25 mouse cellular contexts compared by ENCODE assay signal in genomic region chr2:16147999-16148398, GRCm38 (mm10).
DNase-seq lines count a peak whose midpoint lies in the region; ATAC-seq and TF ChIP-seq lines count a peak whose summit lies in the region.
"Had no signal": no experiment of that assay in that cellular context is flagged by ENCODE, and none has a peak within 500 bp of the region (broad histone marks: within the 10 kb centered on the region; RNA-seq: fewer than 3 reads in every experiment).

No protein-coding gene starts in this region.

- no peak overlapping the region for H3K9ac ChIP-seq in lung, embryonic 15.5 days
- H3K9ac ChIP-seq in hindbrain, postnatal 0 days (replicated peaks; ENCODE audit: low read length) = no peak overlapping the region
- H3K9ac ChIP-seq: hindbrain, embryonic 12.5 days; limb, embryonic 12.5 days; midbrain, embryonic 12.5 days had no signal

- H3K27ac ChIP-seq in lung, embryonic 15.5 days = 0 out of 2 replicates have a peak overlapping the region, but pooled peaks have one; percentile 10
- H3K27ac ChIP-seq in hindbrain, postnatal 0 days = no peak overlapping the region
- H3K27ac ChIP-seq: gastrocnemius, adult 2 months; hindbrain, embryonic 12.5 days; limb, embryonic 12.5 days; midbrain, embryonic 12.5 days had no signal

- no peak overlapping the region for H3K4me3 ChIP-seq in lung, embryonic 15.5 days
- H3K4me3 ChIP-seq in hindbrain, postnatal 0 days (ENCODE audit: low read length) = no peak overlapping the region
- H3K4me3 ChIP-seq: gastrocnemius, adult 2 months; hindbrain, embryonic 12.5 days; limb, embryonic 12.5 days; midbrain, embryonic 12.5 days had no signal

- no peak for TF ChIP-seq CTCF in hindbrain, postnatal 0 days (IDR thresholded peaks at IDR 0.05; ENCODE audit: low read depth)

- WGBS in lung, embryonic 15.5 days = 33% methylated on average over 1 of the region's 1 CpGs
- WGBS in hindbrain, postnatal 0 days = 74% methylated on average over 1 of the region's 1 CpGs

- H3K27me3 ChIP-seq in lung, embryonic 15.5 days = no peaks in the 10 kb centered on the region
- H3K27me3 ChIP-seq in hindbrain, postnatal 0 days (ENCODE audit: insufficient read depth, low read length) = no peaks in the 10 kb centered on the region
- H3K27me3 ChIP-seq: hindbrain, embryonic 12.5 days; limb, embryonic 12.5 days; midbrain, embryonic 12.5 days had no signal

- ATAC-seq in frontal cortex, adult (ENCODE audit: low TSS enrichment) = peak; percentile 52; the same call in 1 of the 2 replicates
- peak; percentile 65; the same call in 1 of the 2 replicates for ATAC-seq in lung, embryonic 15.5 days (ENCODE audit: borderline replicate concordance, extremely low read depth, low FRiP score, low TSS enrichment)
- no peak for ATAC-seq in hindbrain, postnatal 0 days
- ATAC-seq: CD4-positive, CD25-positive, alpha-beta regulatory T cell, adult 4 months; forebrain, embryonic 14.5 days had no signal

- no peaks in the 10 kb centered on the region for H3K9me3 ChIP-seq in lung, embryonic 15.5 days
- H3K9me3 ChIP-seq in hindbrain, postnatal 0 days (ENCODE audit: low read length) = no peaks in the 10 kb centered on the region
- H3K9me3 ChIP-seq: hindbrain, embryonic 12.5 days; limb, embryonic 12.5 days; midbrain, embryonic 12.5 days had no signal

- H3K4me2 ChIP-seq in lung, embryonic 15.5 days = no peak overlapping the region
- H3K4me2 ChIP-seq in hindbrain, postnatal 0 days (ENCODE audit: low read depth, low read length) = no peak overlapping the region
- H3K4me2 ChIP-seq: heart, embryonic 11.5 days; hindbrain, embryonic 12.5 days; limb, embryonic 12.5 days; liver, embryonic 11.5 days; midbrain, embryonic 12.5 days had no signal

- H3K4me1 ChIP-seq in lung, embryonic 15.5 days = no peaks in the 10 kb centered on the region
- no peaks in the 10 kb centered on the region for H3K4me1 ChIP-seq in hindbrain, postnatal 0 days (ENCODE audit: insufficient read depth, low read length)
- H3K4me1 ChIP-seq: hindbrain, embryonic 12.5 days; limb, embryonic 12.5 days; midbrain, embryonic 12.5 days had no signal

- no peaks in the 10 kb centered on the region for H3K36me3 ChIP-seq in lung, embryonic 15.5 days
- no peaks in the 10 kb centered on the region for H3K36me3 ChIP-seq in hindbrain, postnatal 0 days (ENCODE audit: insufficient read depth, low read length)
- H3K36me3 ChIP-seq: hindbrain, embryonic 12.5 days; limb, embryonic 12.5 days; midbrain, embryonic 12.5 days had no signal

- no peak for DNase-seq in frontal cortex, adult 2 months (ENCODE audit: extremely low spot score in 1 of 2, low spot score in 1 of 2)
- no peak for DNase-seq in lung, postnatal 4 days
- DNase-seq in 3T3-L1 (ENCODE audit: low read depth, low spot score) (peak; percentile 2), MN1 (ENCODE audit: low spot score) (no peak)
- peak; percentile 13 for DNase-seq in lung, postnatal 10 days
- DNase-seq in hindbrain, postnatal 0 days (ENCODE audit: low spot score) = no peak
- DNase-seq: adrenal gland, adult 8-10 months; cerebellum, adult 2 months; cerebellum, postnatal 14 days; gastrocnemius, adult 2 months; gastrocnemius, postnatal 36 days; heart, adult 18-20 months; heart, postnatal 36 days; kidney, adult 2 months; kidney, postnatal 10 days; layer of hippocampus, adult 9-11 months had no signal

Comparison
In these comparisons a context has a peak if more than half of its experiments do, and no peak if none do; other contexts are left out.
1. DNase-seq: peak in 3T3-L1 (single experiment) and lung, postnatal 10 days (single experiment); none in frontal cortex, adult 2 months (0 of 2), lung, postnatal 4 days (0 of 2), MN1 (single experiment) and hindbrain, postnatal 0 days (single experiment).